Mouse (Mus musculus) thymus, adult 2 months (tissue): Measurements from ENCODE around the gene Irf6. TPM values are rescaled to one million over a fixed set of nuclear protein-coding genes. Genes with fewer than 3 reads are reported as not detected.
A peak's percentile ranks its signal among the peaks of the same experiment; 100 is the strongest.

Experiments
- DNase-seq: peaks from one replicate; pipeline ENCODE4 v3.0.0; 2021
- H3K27ac ChIP-seq: fragments of 200-500 bp; 2 replicates; pipeline ENCODE4 v1.5.1; 2012; ENCODE audit warnings: low read length, control low read depth; ENCODE audit not compliant: control insufficient read depth, insufficient read depth
- H3K27me3 ChIP-seq: fragments of 200-500 bp; 2 replicates; pipeline ENCODE4 v1.6.1; 2012; ENCODE audit warnings: mild to moderate bottlenecking, low read length, moderate library complexity, mixed read lengths; ENCODE audit not compliant: control insufficient read depth, insufficient read depth
- H3K36me3 ChIP-seq: fragments of 200-500 bp; 2 replicates; pipeline ENCODE4 v1.6.1; 2012; ENCODE audit warnings: mild to moderate bottlenecking, low read length, moderate library complexity; ENCODE audit not compliant: control insufficient read depth, insufficient read depth
- H3K4me1 ChIP-seq: fragments of 200-500 bp; replicated peaks from 2 replicates; pipeline ENCODE4 v1.6.1; 2012; ENCODE audit warnings: low read length; ENCODE audit not compliant: control insufficient read depth, insufficient read depth
- H3K4me3 ChIP-seq: fragments of 200-500 bp; 2 replicates; pipeline ENCODE4 v1.5.1; 2012; ENCODE audit warnings: mild to moderate bottlenecking, low read length, control low read depth, moderate library complexity; ENCODE audit not compliant: control insufficient read depth, insufficient read depth
- CTCF ChIP-seq: fragments of 200-500 bp; IDR thresholded peaks from 2 replicates; pipeline ENCODE4 v1.5.1; 2012; ENCODE audit warnings: mild to moderate bottlenecking, control low read depth, low read length, moderate library complexity, borderline replicate concordance; ENCODE audit not compliant: control insufficient read depth, poor library complexity, insufficient read depth; ENCODE audit errors: extremely low read depth
- POLR2A ChIP-seq: fragments of 200-500 bp; IDR thresholded peaks from 2 replicates; pipeline ENCODE4 v1.6.1; 2012; ENCODE audit warnings: mild to moderate bottlenecking, low read length, control low read depth, moderate library complexity; ENCODE audit not compliant: control insufficient read depth, poor library complexity, insufficient read depth; ENCODE audit errors: extremely low read depth
- WGBS: fragments of 180-500 bp; shearing (Covaris S2); methylation state at CpG from one replicate; pipeline ENCODE4 v1.1.7; 2018; 5-methylcytosine and 5-hydroxymethylcytosine counted together
- polyA plus RNA-seq: library from polyadenylated mRNA; depleted of rRNA; stranded (reverse); fragments of >200 nt; gene quantifications from 2 replicates; pipeline ENCODE4 v1.2.3, GENCODE M21; 2012

Irf6 gene
- polyA plus RNA-seq, 1 experiment, result 26.5 TPM

- Histone ChIP-seq H3K4me3 (peak within 1 kb of the TSS; percentile 64), H3K4me1 (peaks cover 18% of the 10 kb centered on the region), H3K36me3 (peaks cover 16% of the 10 kb centered on the region), H3K27me3 (no peaks in the 10 kb centered on the region), H3K27ac (peak within 1 kb of the TSS; percentile 70)
- under 1% methylated on average over 61 of the region's 61 CpGs for WGBS
- TF ChIP-seq CTCF (peak; percentile 96), POLR2A (peak; percentile 64; the same call in 1 of the 2 replicates)
- DNase-seq, result peak; percentile 97
These were observed 23.0 kb upstream of the Irf6 start, which contains the start of gene Diexf for GRCm38 (mm10) chr1:193129786-193130455. Gene Diexf (minus strand): TSS chr1:193130272.

GRCm38 (mm10) chr1:193130456-193130825 is 22.5 kb upstream of the Irf6 start:
- Histone ChIP-seq H3K4me3 (peak overlapping the region; percentile 1; the same call in 1 of the 2 replicates), H3K27ac (peak overlapping the region; percentile 70), H3K36me3 (peaks cover 16% of the 10 kb centered on the region), H3K4me1 (peaks cover 18% of the 10 kb centered on the region), H3K27me3 (no peaks in the 10 kb centered on the region)
- peak; percentile 38 for DNase-seq
- 59% methylated on average over 11 of the region's 11 CpGs for WGBS
- TF ChIP-seq POLR2A (no peak; the same call in 1 of the 2 replicates), CTCF (no peak)

GRCm38 (mm10) chr1:193130839-193131238 is 22.1 kb upstream of the Irf6 start:
- H3K27me3 ChIP-seq, result no peaks in the 10 kb centered on the region
- H3K4me3 ChIP-seq, result no peak overlapping the region
- H3K4me1 ChIP-seq, result peaks cover 18% of the 10 kb centered on the region
- H3K36me3 ChIP-seq, result peaks cover 16% of the 10 kb centered on the region
- peak overlapping the region; percentile 70 for H3K27ac ChIP-seq
- TF ChIP-seq CTCF, result no peak
- no peak for TF ChIP-seq POLR2A
- 83% methylated on average over 8 of the region's 8 CpGs for WGBS
- no peak for DNase-seq

- WGBS, result 86% methylated on average over 6 of the region's 6 CpGs
- peak overlapping the region; percentile 70 for H3K27ac ChIP-seq
- TF ChIP-seq CTCF (no peak), POLR2A (no peak)
- peaks cover 18% of the 10 kb centered on the region for H3K4me1 ChIP-seq
- H3K4me3 ChIP-seq, result no peak overlapping the region
- DNase-seq, result no peak
- no peaks in the 10 kb centered on the region for H3K27me3 ChIP-seq
- H3K36me3 ChIP-seq, result peaks cover 16% of the 10 kb centered on the region
These were observed 21.5 kb upstream of the Irf6 start for GRCm38 (mm10) chr1:193131311-193131948.

GRCm38 (mm10) chr1:193132385-193132784 is 20.5 kb upstream of the Irf6 start:
- Histone ChIP-seq H3K27ac (peak overlapping the region; percentile 62), H3K27me3 (no peaks in the 10 kb centered on the region), H3K4me1 (peaks cover 18% of the 10 kb centered on the region), H3K4me3 (no peak overlapping the region), H3K36me3 (peaks cover 8% of the 10 kb centered on the region)
- DNase-seq, result no peak
- TF ChIP-seq CTCF, result no peak
- no peak for TF ChIP-seq POLR2A

GRCm38 (mm10) chr1:193133726-193134125 is 19.2 kb upstream of the Irf6 start:
- WGBS, result 100% methylated on average over 1 of the region's 1 CpGs
- Histone ChIP-seq H3K36me3 (no peaks in the 10 kb centered on the region), H3K4me1 (peaks cover 14% of the 10 kb centered on the region), H3K27me3 (no peaks in the 10 kb centered on the region), H3K27ac (no peak overlapping the region), H3K4me3 (no peak overlapping the region)
- no peak for DNase-seq
- no peak for TF ChIP-seq CTCF
- TF ChIP-seq POLR2A, result no peak
